Mouse (Mus musculus) lung, postnatal 36 days (tissue): ENCODE measurements at regions not wholly inside any gene's neighbourhood (a gene's known extent, or its start where the extent isn't known, plus 50 kb on each side); places are given as distances from the start of the nearest gene placed in this dataset.
A peak's percentile ranks its signal among the peaks of the same experiment; 100 is the strongest.

Experiments used
- DNase-seq: peaks from one replicate; pipeline ENCODE4 v3.0.0; 2022; ENCODE audit warnings: mixed read lengths

DNA sequence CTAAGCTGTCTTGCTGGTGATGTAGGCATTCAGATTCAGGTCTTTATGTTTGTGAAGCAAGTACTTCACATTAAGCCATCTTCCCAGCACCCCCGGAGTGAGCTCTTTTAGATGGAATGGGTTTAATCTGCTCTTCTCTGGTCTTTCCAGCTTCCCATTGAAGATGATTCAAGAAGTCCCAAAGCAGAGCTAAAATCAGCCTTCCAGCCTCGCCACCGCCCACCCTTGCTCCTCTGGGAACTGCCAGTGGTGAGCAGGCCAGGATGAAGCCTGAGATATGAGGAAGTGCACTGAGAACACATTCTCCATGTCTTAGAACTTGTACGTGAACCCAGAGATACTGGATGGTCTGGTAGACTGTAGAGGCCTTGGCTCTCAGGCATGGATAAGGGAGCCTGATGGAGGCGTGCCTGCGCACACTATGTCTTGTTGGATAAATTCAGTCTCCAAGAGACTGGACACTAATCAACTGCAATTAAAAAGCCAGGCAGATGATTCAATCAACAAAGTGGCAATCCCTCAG is 51.3 kb upstream of the Mrtfb start:
- no peak for DNase-seq

DNA sequence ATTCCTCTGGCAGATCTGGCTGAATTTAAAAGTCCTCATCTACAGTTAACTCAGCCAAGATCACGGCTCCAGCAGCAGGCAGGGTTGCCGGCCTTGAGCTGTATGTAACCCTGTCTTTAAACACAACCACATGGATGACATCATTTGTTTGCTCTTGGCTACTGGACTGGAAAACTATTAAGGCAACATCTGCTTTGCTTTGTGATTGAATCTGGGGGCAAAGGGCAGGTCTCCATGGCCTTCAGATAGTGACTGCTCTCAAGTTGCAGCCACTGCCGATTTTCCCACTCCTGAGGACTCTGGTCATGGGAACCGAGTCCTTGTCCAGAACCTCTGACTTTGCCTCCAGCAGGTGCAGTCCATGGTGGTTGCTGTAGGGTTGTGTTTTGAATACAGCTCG is 50.4 kb upstream of the Mrtfb start:
- peak; percentile 61 for DNase-seq
